Mouse (Mus musculus): ENCODE data around the gene 1700003F12Rik.

DNA sequence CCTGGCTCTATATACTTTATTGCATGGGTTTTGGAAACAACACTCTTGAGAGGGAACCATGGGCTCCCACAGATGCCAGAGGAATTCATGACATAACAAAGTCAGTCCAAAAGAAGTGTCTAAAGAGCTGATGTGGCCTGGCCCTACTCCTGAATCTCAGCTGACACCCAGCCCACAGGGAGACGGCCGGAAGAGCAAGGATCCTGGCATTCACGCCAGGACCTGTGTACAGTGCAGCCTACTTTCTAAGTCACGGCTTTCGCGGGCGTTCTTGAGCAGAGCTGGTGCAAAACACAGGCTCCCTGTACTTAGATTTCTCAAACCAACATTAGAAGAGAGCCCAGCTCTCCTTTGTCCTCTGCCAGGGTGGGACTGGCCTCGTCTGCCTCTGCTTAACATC, 33.7 kb downstream of the 1700003F12Rik start:
- TF ChIP-seq CTCF (conservative IDR thresholded peaks at IDR 0.05; ENCODE audit: low read length) (no peak), NANOG (IDR thresholded peaks at IDR 0.05; ENCODE audit: borderline replicate concordance, low read length) (no peak)
